Mouse (Mus musculus): ENCODE data around the gene A4galt. TPM values are rescaled to one million over a fixed set of nuclear protein-coding genes. Genes with fewer than 3 reads are reported as not detected.
"Not testable (repeated sequence)": the region's sequence is repeated elsewhere in the genome, so short reads cannot be mapped to it uniquely, and the experiment has no call there.

Gene A4galt
- total RNA-seq (2015) = not detected in 2 replicates
- not detected in 2 replicates for total RNA-seq (2017)

DNA sequence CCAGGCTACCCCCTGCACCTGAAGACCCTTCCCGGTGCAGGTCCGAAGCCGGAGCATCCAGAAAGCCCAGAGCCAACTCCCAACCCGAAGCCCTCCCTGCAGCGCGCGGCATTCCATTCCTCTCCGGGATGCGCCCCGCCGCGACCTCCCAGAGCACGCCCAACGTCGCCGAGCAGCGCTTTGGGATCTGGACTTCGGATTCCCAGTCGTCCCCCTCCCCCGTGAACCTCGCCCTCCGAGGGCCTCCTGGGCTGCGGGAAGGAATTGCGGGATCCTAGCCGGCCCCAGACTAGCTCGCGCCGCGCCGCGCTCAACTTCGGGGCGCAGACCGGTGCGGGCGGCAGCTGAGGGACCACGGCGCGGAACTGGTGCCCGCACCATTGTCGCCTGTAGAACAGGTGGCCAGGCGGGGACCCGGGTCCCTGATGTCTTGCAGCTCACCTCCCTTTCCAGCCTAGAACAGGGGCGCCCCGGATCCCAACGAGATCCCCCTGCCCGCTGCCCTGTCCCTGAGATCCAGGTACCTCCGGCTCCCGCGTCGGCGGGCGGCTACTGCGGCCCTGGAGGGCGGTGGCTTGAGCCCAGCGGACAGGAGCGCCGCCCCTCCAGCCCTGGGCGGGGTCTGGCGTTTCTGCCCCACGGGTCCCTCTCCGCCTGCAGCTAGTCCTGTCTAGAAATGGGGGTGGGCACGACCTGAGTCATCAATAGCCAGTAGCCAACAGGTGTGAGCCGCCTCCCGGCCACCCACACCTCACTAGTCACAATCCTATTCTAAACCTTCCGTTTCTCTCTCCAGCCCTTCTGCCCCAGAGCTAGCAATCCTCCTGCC is at the start of gene A4galt:
A4galt (minus strand) TSS at position 599 of the 829 bp plus-strand sequence.
- no peak for ATAC-seq (replicated peaks; ENCODE audit: poor library complexity)

DNA sequence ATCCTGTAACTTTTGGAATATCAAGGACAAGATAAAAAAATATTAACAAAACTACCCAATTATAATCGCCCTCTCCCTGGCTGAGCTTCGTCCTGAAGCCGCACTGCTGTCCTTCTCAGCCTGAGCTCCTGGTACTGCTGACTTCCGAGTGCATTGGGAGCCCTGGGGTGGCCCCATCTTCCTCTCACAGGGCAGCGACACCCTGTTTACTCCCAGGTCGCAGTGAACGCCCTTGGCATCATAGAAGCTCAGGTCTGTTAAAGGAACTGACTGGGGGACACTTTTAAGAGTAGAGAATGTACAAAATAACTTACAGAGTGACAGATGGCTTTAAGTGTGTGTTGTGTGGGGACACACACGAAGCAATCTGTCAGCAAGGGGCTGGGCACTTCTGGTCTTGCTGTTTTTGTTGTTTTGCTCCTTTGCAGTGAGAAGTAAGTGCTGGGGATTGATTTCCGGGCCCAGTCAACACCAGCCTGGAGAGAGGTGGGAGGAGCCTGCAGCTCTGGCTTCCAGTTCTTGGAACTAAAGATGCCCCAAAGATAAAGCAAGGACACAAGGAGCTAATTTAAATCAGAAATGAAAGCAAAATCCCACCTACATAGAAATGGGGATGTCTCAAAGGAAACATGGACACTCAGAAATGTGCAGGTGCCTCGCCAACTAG is 48.5 kb upstream of the A4galt start:
- no peak for ATAC-seq (replicated peaks; ENCODE audit: poor library complexity)

DNA sequence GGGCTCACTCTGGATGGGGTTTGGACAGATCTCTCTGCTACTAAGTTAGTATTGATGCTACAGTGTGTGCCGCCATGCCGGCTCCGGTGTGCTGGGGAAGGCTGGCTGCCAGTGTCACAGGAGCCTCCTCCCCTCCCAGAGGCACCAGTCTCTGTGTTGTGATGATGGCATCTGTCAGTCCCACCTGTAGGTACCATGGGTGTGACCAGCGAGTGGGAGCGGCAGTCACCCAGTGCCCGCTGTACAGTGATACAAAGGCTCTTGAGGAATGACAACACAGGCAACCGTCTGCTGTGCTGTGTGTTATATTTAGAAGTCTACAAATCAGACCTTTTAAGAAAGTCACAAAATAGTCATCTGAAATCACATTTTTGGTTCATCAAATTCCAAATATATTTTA is 47.9 kb upstream of the A4galt start:
- no peak for ATAC-seq (replicated peaks; ENCODE audit: poor library complexity)

DNA sequence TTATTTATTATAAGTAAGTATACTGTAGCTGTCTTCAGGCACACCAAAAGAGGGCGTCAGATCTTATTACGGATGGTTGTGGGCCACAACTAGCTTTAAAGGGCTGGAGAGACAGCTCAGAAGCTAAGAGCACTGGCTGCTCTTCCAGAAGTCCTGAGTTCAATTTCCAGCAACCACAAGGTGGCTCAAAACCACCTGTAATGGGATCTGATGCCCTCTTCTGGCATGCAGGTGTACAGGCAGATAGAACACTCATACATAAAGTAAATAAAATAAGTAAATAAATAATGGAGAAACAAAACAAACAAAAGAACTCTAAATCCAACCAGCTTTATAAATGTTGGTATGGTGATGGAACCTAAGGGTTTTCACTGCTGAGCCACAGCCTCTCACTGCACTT is 47.2 kb upstream of the A4galt start:
- ATAC-seq (replicated peaks; ENCODE audit: poor library complexity) = no peak

DNA sequence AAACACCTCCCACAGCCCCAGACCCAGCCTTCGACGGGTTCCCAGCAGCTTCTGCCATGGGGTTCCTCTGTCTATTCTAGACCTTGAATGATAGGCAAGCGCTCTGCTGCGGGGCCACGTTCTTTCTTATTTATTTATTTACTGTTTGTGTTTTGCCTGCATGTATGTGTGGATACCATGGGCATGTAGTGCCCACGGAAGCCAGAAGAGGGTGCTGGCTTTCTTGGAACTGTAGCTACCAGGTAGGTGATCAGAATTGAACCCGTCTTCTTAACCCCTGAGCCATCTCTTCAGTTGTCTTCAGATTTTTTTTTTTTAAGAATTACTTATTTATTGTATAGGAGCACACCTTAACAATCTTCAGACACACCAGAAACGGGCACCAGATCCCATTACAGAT is 46.7 kb upstream of the A4galt start:
- ATAC-seq (replicated peaks; ENCODE audit: poor library complexity) = no peak

DNA sequence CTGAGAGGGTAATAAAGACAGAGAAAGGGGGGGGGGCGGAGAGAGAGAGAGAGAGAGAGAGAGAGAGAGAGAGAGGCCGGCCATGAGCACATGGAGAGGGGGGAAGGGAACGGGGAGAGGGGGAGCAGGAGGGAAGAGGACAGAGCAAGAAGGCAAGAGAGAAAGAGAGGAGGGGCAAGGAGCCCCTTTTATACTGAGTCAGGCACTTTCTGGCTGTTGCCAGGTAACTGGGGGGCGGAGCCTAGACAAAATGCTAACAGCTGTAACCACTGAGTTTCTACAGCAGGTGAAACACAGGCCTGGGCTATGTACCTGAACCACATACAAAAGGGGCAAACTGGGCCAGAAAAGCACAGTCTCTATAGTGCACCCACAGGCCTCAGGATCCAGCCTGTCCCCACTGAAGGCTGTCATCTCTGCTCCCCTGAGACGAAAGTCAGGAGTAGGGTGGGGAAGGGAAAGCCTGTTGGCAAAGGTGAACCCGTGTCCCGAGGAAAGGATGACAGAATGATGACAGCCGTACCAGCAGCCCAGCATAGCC is 45.3 kb upstream of the A4galt start:
- no peak for ATAC-seq (replicated peaks; ENCODE audit: poor library complexity)

DNA sequence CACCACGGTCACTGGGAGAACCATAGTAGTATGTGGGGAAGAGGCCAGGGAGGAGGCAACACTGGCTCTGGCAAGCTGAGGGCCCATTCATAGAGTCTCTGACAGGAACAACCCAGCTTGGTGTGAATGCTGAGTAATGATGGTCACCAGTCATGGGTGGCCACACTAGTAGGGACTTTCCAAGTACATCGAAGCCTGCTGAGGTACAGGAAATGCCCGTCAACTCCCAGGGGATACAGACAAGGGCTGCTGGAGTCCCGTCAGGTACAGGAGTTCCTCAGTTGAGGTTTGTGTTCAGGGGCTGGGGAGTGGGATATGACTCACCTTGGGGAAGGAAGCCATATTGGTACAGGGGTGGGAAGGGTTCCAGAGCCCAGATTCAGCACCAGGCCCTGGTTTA is 44.5 kb upstream of the A4galt start:
- ATAC-seq (replicated peaks; ENCODE audit: poor library complexity) = no peak

DNA sequence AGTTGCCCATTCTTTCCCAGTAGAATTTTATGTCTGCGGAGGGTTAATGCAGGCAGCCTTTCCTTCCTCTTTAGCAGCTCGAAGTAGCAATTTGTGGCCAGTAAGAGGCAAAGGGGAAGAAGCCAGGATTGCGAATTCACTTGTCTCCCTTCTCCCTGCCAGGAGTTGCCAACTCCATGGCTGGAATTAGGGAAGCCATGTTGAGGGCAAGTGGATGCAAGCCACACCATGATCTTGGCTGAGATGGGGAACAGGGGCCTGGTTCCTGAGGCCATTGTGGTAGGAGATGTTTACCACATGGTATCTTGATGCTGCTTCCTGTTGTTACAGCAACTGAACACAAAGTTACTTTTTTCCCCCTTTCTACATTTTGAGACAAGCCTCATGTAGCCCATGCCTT is 43.4 kb upstream of the A4galt start:
- ATAC-seq (replicated peaks; ENCODE audit: poor library complexity) = peak; percentile 64

DNA sequence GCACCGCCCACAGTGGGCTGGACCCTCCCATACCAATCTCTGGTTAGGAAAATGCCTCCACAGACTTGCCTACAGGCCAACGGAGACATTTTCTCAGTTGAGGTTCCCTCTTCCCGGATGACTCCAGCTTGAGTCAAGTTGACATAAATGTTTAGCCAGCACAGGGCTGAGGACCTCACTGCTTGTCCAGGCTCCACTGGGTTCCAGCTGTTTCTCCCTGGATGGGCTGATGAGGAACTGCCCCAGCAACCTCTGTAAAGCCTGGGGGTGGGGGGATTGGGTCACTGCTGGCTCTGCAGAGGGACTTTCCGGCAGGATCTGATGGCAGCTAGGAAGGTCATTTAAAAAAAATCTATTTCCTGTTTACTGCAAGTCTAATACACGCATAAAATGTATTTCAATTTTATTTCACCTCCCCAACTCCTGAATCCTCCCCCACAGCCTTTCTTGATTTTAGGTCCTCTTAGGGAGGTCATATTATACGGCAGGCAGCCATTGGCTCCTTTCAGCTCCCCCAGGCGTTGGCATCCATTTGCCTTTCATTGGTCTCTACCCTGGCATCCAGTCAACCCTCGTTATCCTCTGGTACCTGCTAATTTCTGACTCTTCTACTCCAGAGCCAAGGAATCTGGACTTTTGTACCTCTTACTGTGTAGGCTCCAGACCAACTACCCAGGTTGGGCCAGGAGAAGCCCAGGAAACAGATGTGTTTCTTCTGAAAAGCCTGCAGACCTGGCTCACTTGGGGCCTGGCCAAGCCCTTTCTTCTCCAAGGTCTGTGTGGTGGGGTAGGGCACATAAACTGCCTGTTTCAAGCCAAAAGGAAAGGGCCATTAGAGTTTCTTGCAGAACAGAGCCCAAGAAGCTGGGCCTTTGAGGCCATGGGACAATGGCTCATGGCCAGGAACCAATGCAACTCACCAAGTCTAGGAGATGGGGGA is 42.4 kb upstream of the A4galt start:
- no peak for ATAC-seq (replicated peaks; ENCODE audit: poor library complexity)

DNA sequence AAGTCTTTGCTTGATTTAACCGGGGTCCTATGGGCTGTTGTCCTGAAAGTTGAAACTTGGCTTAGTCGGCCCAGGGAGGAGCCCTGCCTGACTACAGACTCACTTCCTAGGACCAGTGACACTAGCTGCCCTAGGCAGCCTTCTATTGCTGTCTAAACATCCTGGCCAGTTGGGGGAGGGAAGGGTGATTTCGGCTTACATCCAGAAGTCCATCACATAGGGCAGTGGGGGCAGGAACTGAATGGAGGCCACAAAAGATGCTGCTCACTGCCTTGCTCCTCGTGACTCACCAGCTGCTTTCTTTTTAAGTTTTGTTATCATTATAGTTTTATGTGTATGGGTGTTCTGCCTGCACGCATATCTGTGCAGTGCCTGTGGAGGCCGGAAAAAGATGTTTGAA is 41.6 kb upstream of the A4galt start:
- no peak for ATAC-seq (replicated peaks; ENCODE audit: poor library complexity)

DNA sequence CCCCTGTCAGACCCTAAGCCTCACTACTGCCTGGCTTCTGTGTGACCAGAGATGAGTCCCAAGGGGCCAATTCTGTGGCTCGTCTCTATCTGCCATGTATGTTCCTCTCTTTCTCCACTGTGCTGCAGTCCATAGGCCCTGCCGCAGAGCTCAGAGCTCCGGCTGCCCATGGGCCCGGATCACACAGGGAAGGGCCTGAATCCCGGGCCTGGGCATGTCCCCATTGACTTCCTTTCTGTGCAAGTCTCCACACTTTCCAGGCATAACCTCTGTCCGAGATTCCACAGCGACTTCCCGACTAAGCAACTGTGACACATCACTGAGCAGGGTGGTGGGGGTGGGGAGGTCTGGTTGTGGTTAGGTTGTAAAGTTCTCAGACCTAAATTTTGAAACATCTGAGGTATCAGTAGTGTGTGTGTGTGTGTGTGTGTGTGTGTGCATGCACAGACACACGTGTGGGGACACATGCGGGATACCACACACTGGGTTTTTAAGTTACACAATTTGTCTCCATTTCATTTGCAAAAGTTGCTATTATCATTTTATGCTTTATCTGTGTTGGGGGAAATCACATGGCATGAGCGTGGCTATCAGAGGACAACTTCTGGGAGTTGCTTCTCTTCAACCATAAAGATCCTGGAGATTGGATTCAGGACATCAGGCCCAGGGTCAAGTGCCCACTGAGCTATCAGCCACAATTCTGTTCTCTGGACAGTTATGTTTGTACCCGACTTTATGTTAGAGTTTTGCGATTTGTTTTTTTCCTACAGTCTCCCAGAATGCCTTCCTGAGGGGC is 40.9 kb upstream of the A4galt start:
- ATAC-seq (replicated peaks; ENCODE audit: poor library complexity) = no peak

DNA sequence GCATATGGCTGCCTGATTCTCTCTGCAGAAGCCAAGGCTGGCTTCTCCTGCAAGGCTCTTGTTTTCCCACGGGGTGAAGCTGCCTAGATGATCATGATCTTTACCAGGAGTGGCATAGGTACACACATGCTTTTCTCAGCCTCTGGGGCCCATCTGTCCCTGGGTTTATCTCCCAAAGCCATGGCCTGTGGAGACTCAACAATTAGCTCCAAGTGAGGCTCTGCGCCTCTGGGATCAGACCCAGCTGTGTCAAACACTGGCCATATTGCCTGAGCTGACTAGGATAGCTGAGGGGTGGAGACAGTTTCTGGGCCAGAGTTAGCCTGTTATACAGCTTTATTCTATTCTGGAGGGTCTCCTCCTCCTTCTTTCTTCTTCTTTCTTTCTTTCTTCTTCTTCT is 39.3 kb upstream of the A4galt start:
- ATAC-seq (replicated peaks; ENCODE audit: poor library complexity) = no peak

DNA sequence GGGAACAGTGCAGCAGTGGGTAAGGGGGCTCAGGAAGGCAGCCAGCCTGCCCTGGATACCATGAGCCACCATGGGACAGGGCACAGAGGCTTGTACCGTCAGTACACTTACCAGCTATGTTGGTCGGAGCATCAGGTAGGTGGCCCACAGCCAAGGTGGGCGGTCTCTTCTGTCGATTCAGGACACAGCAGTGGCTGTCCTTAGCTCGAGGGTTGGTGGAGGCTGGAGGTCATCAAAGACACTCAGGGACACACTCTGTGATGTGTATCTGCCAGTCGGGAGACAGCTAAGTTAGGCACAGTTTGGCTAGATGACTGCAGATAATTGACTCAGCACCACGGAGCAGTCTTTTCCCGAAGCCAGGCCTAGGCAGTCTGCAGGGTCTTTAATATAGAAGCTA is 33.3 kb upstream of the A4galt start:
- ATAC-seq (replicated peaks; ENCODE audit: poor library complexity) = no peak

DNA sequence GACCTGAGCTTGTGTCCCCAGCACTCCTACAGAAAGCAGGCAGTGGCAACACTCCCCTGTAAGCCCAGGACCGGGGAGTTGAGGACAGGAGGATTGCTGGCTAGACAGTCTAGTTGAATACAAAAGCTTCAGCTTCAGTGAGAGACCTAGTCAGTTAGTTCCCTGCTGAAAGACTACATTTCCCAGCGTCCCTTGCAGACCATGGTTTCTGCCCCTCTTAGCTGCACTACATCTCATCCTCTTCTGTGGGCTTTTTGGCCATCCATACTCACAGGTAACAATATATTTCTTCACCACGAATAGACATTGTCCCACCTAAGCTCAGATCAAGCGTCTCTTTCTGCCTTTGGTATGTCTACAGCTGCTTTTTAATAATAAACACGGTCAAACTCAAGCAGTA is 30.8 kb upstream of the A4galt start:
- no peak for ATAC-seq (replicated peaks; ENCODE audit: poor library complexity)

DNA sequence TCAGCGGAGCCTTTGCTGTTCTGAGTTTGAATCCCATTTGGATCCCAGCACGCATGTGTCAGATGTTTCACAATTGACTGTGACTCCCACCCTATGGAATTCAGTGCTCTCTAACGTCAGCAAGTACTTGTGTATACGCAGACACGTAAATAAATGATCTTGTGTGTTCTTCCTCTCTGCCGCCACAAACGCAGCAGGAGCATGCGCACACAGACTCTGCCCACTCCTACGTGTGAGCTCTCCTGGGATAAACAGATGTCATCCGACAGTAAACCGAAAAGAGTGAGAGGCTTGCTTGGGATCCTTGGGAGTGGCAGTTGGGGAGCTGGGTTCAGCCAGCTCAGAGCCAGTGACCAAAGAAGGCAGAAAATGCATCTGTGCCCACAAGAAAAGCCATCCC is 29.7 kb upstream of the A4galt start:
- ATAC-seq (replicated peaks; ENCODE audit: poor library complexity) = no peak

DNA sequence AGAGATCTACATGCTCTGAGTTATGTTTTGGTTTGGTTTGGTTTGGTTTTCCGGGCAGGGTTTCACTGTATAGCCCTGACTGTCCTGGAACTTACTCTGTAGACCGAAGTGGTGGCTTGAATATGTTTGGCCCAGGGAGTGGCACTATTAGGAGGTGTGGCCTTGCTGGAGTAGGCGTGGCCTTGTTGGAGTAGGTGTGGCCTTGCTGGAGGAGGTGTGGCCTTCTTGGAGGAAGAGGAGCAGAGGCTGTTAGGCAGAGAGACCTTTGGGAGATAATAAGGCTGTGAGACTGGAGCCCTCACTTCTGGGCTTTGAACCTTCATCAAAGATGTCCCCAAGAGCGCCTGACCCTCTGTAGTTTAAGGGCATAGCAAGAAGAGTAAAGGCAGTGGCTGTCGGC is 27.0 kb upstream of the A4galt start:
- ATAC-seq (replicated peaks; ENCODE audit: poor library complexity) = no peak

DNA sequence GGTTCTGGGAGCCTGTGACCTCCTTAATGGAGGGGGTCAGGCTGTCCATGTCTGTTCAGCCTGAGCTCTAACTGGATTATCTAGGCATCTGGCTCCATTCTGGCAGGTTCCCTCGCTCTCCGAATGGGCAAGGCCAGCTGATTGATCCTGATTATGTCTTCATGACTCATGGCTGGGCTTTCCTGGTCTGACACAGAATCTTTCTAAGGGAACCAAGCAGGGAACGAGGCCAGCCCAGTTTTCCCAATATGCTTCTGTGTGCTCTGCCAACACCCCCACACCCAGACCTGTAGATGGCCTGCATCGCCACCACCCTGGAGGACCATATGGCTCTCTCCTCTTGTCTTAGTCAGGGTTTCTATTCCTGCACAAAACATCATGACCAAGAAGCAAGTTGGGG is 25.9 kb upstream of the A4galt start:
- no peak for ATAC-seq (replicated peaks; ENCODE audit: poor library complexity)

DNA sequence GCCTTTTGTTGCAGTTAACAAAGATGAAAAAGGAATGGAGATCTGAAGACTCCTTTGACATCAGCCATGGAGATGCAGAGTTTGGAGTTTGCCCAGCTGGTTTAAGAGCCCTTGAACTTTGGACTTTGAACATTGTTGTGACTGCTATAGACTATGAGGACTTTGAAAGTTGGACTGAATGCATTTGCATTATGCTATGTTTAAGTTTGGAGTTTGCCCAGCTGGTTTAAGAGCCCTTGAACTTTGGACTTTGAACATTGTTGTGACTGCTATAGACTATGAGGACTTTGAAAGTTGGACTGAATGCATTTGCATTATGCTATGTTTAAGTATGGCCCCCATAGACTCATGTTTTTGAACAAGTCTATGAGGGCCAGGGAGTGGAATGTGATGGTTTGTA is 22.7 kb upstream of the A4galt start:
- ATAC-seq (replicated peaks; ENCODE audit: poor library complexity) = not testable (repeated sequence)

DNA sequence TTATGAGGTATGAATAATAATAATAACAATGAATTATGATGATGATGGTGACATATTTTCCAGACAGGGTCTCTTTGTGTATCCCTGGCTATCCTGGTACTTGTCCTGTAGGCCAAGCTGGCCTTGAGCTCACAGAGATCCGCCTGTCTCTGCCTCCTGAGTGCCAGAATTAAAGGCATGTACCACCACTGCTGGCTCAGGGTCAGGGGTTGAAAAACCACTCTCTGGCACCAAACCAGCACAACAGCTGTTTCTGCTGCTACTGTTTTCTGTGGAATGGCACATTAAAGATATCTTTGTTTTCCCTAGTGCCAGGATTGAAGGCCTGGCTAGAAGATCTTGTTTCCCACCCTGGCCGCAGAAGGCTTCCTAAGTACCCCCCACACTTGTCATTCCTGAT is 21.4 kb upstream of the A4galt start:
- no peak for ATAC-seq (replicated peaks; ENCODE audit: poor library complexity)

DNA sequence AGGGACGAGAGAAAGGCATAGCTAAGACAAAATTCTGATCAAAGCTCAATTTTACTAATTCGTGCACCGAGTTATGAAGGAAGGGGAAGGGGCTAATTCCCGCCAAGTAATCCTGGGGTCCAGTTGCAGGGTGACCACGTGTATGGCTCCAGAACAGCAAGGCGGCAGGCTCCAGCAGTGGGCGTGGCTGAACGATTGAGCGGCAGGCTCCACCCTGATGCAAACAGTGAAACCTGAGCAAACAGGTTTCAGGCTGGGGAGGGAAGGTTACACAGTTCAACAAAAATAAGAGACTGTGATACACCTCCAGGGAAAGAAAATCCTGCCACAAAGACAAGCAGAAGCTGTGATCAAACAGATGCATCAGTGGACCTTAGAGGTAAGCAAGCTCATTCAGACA is 19.6 kb upstream of the A4galt start:
- ATAC-seq (replicated peaks; ENCODE audit: poor library complexity) = not testable (repeated sequence)

All from megakaryocyte progenitor cell, adult 5-6 weeks (primary cell).